Mouse (Mus musculus) limb, embryonic 15.5 days (tissue): Measurements from ENCODE around the gene Nlrc5. TPM values are rescaled to one million over a fixed set of nuclear protein-coding genes. Genes with fewer than 3 reads are reported as not detected.

ENCODE experiments used
- ATAC-seq: fragments of 200-750 bp; cut with Nextera tagmentation; 2 replicates; pipeline ENCODE4 v1.8.0; 2017; ENCODE audit warnings: low read depth, moderate TSS enrichment; ENCODE audit not compliant: insufficient number of reproducible peaks, low FRiP score, low TSS enrichment
- H3K27ac ChIP-seq: fragments of 300-500 bp; sonication (generic); 2 replicates; pipeline ENCODE4 v1.5.1; 2015; ENCODE audit warnings: moderate library complexity, mild to moderate bottlenecking, inconsistent platforms
- H3K27me3 ChIP-seq: fragments of 300-500 bp; sonication (generic); 2 replicates; pipeline ENCODE4 v1.6.1; 2015; ENCODE audit warnings: inconsistent platforms
- H3K36me3 ChIP-seq: fragments of 300-500 bp; sonication (generic); 2 replicates; pipeline ENCODE4 v1.6.1; 2015; ENCODE audit warnings: inconsistent platforms
- H3K4me1 ChIP-seq: fragments of 300-500 bp; sonication (generic); 2 replicates; pipeline ENCODE4 v1.6.1; 2015; ENCODE audit warnings: inconsistent platforms
- H3K4me2 ChIP-seq: fragments of 300-500 bp; sonication (generic); 2 replicates; pipeline ENCODE4 v1.6.1; 2015; ENCODE audit warnings: mild to moderate bottlenecking, inconsistent platforms
- H3K4me3 ChIP-seq: fragments of 300-500 bp; sonication (generic); 2 replicates; pipeline ENCODE4 v1.5.1; 2015; ENCODE audit warnings: mild to moderate bottlenecking, inconsistent platforms
- H3K9ac ChIP-seq: fragments of 300-500 bp; sonication (generic); 2 replicates; pipeline ENCODE4 v1.6.1; 2015; ENCODE audit warnings: inconsistent platforms
- H3K9me3 ChIP-seq: fragments of 300-500 bp; sonication (generic); 2 replicates; pipeline ENCODE4 v1.6.1; 2016; ENCODE audit warnings: inconsistent platforms
- WGBS: fragments of 180-500 bp; shearing (Covaris S2); methylation state at CpG from one replicate; pipeline ENCODE4 v1.1.7; 2015; 5-methylcytosine and 5-hydroxymethylcytosine counted together
- polyA plus RNA-seq: library from polyadenylated mRNA; unstranded; fragments of >200 nt; fragmentation: Nextera tagmentation; extraction: Ambion mirVana; gene quantifications from 2 replicates; pipeline ENCODE4 v1.2.1, GENCODE M21; 2015

Nlrc5 gene
- polyA plus RNA-seq, 1 experiment from 2014 or later, result 0.76 TPM

DNA sequence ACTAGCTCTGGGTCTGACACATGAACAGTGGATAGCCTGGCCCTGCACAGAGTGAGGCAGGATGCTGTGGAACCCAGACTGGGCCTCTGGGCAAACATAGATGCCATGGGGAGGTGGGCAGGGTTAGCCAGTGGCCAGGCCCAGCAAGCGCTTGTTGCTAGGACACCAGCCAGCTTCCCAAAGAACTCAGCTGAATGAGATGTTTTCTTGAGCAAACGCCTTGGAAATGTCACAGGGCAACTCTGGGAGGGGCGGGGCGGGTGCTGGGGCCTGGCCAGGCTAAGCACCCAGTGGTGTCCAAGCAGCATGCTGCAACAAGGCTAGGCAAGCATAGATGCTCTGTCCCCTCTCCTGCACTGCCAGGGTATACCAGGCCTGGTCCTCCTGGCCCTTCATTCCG is 127.1 kb downstream of the Nlrc5 start:
- Histone ChIP-seq H3K27ac (no peak overlapping the region), H3K4me3 (no peak overlapping the region)
- 66% methylated on average over 5 of the region's 5 CpGs for WGBS

DNA sequence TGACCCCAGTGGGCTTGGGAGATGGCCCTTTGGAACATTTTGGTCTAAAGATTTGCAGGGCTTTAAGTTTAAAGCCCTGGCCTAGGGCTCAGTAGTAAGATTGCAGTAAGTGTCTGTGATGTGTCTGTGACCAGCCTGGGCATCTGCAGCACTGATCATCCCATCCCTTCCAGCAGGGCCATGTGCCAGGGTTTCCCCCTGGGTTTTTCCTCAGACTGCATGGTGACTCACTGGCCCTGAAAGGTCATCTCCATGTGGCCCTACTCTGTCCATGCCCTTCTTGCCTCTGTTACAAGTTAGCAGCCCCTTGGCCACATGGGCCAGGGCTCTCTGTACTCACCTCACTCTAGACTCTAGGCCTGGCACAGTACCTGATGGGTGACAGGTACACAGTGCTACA is 130.3 kb downstream of the Nlrc5 start:
- peaks cover 9% of the 10 kb centered on the region for H3K4me1 ChIP-seq
- no peak overlapping the region for H3K4me2 ChIP-seq
- H3K9me3 ChIP-seq, result no peaks in the 10 kb centered on the region
- no peak for ATAC-seq
- no peak overlapping the region for H3K4me3 ChIP-seq
- no peaks in the 10 kb centered on the region for H3K36me3 ChIP-seq
- H3K27ac ChIP-seq, result no peak overlapping the region
- no peaks in the 10 kb centered on the region for H3K27me3 ChIP-seq
- H3K9ac ChIP-seq, result no peak overlapping the region

More for the DNA sequence above, 127.1 kb downstream of the Nlrc5 start:
- H3K9ac ChIP-seq, result no peak overlapping the region
- H3K4me2 ChIP-seq, result no peak overlapping the region
- no peaks in the 10 kb centered on the region for H3K27me3 ChIP-seq
- no peaks in the 10 kb centered on the region for H3K36me3 ChIP-seq
- H3K4me1 ChIP-seq, result no peaks in the 10 kb centered on the region
- ATAC-seq, result no peak
- no peaks in the 10 kb centered on the region for H3K9me3 ChIP-seq

DNA sequence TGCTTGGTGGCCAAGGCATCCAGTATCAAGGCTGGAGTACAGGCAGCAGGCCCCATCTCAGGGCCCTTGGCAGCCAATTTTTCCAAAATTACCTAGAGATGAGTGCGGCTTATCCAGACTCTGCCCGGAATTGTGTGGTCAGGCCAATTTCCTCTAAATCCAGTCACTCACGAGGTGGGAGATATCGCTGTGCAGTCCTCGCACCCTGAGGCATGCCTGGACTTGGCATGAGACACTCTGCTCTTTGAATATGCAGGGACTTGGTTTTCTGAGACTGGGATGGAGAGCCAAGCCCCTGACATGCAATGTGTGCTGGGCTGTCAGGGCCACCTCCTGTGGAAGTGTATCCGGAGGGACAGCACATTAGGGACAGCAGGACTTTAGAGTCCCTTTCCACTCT is 131.9 kb downstream of the Nlrc5 start:
- no peaks in the 10 kb centered on the region for H3K9me3 ChIP-seq
- no peak for ATAC-seq
- H3K4me3 ChIP-seq, result no peak overlapping the region
- 53% methylated on average over 6 of the region's 6 CpGs for WGBS
- no peaks in the 10 kb centered on the region for H3K36me3 ChIP-seq
- H3K9ac ChIP-seq, result no peak overlapping the region
- H3K4me1 ChIP-seq, result peaks cover 14% of the 10 kb centered on the region
- no peak overlapping the region for H3K27ac ChIP-seq
- no peaks in the 10 kb centered on the region for H3K27me3 ChIP-seq
- no peak overlapping the region for H3K4me2 ChIP-seq

DNA sequence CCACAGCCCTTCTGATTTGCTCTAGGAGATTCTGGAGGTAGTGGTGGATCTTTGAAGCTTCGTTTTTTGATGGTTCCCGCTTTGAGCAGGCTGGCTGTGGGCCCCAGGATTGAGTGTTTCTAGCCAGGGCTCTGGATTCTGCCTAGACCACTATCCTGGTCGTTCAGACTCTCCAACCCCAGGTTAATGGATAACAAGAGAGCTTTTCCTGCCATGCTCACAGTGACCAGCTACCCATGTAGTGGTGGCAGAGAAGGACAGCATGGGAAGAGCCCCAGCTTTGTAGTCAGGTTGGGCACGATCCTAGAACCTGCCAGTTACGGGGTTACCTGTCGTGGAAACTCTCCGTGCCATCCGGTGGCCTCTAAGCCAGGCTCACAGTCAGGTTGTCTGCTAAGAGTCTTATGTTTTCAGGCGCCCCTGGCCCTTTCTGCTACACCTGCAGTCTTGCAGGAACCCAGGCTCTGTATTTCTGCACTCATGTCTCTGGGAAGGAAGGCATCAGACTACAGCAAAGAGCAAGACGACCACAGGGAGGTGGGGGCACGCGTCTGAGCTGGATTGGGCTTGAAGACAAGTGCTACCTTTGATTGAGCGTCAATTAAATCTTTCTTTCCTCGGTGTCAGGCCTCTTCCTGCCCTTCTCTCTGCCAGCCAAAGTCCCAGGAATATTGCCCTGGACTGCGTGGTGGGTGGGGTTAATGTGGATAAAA is 132.4 kb downstream of the Nlrc5 start:
- H3K9ac ChIP-seq, result no peak overlapping the region
- H3K27me3 ChIP-seq, result no peaks in the 10 kb centered on the region
- H3K4me1 ChIP-seq, result peaks cover 14% of the 10 kb centered on the region
- no peaks in the 10 kb centered on the region for H3K9me3 ChIP-seq
- H3K4me2 ChIP-seq, result no peak overlapping the region
- WGBS, result 57% methylated on average over 15 of the region's 15 CpGs
- H3K27ac ChIP-seq, result no peak overlapping the region
- no peaks in the 10 kb centered on the region for H3K36me3 ChIP-seq
- no peak for ATAC-seq
- no peak overlapping the region for H3K4me3 ChIP-seq

DNA sequence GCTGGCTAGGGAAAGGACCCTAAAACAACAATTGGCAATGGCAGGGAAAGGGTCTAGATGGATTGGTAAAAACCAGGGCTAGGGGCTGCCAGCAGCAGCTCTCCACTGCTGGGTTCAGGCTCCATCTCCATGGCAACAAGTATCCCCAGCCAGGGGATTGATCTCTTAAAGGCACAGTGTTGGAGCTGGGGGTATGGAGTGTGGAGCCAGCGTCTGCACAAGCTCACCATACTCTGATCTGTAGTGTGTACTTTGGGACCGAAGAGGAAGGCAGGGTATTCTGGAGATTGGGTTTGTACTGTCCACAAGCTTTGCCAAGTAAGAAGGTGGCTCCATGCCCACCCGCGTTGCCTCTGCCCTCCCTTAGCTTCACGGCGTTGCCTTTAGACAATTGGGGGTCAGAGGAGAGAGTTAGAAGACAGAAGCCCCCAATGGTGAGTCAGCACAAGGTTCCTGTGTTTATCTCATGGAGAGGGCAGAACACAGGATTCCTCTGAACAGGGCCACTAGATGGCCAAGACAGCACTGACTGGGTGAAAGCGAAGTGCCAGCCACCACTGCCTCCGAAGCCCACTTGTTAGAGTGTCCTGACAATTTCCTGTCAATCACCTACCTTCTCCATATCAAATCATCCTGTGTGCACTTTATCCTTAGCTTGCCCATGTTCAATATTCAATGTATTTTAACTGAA is 133.1 kb downstream of the Nlrc5 start:
- H3K4me1 ChIP-seq, result peaks cover 14% of the 10 kb centered on the region
- no peak overlapping the region for H3K27ac ChIP-seq
- H3K4me2 ChIP-seq, result no peak overlapping the region
- no peak for ATAC-seq
- no peaks in the 10 kb centered on the region for H3K9me3 ChIP-seq
- H3K4me3 ChIP-seq, result no peak overlapping the region
- no peaks in the 10 kb centered on the region for H3K27me3 ChIP-seq
- WGBS, result 77% methylated on average over 8 of the region's 8 CpGs
- 0 out of 2 replicates have a peak, but pooled peaks cover 3% of the 10 kb centered on the region for H3K36me3 ChIP-seq
- H3K9ac ChIP-seq, result no peak overlapping the region

DNA sequence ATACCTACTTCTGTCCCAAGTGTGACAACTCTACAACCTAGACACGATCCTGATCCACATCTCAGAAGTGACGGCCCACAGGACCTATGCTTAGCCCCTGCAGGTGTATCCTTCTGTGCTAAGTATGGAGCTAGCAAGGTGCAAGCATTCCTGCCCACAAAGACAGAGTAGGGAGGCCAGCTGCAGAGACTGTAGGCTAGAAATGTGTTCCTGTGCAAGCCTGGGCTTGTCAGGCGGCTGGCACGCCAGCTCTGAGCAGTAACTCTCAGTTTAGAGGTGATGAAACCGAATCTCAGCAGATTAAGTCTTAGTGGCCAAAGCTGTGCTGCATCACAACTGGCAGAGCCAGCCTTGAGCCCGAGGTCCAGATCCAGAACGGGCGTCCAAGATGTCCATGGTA is 133.9 kb downstream of the Nlrc5 start:
- no peak overlapping the region for H3K4me2 ChIP-seq
- H3K9ac ChIP-seq, result no peak overlapping the region
- peaks cover 14% of the 10 kb centered on the region for H3K4me1 ChIP-seq
- no peak for ATAC-seq
- no peak overlapping the region for H3K27ac ChIP-seq
- no peaks in the 10 kb centered on the region for H3K9me3 ChIP-seq
- 0 out of 2 replicates have a peak, but pooled peaks cover 8% of the 10 kb centered on the region for H3K36me3 ChIP-seq
- WGBS, result 66% methylated on average over 8 of the region's 8 CpGs
- H3K27me3 ChIP-seq, result no peaks in the 10 kb centered on the region
- H3K4me3 ChIP-seq, result no peak overlapping the region

DNA sequence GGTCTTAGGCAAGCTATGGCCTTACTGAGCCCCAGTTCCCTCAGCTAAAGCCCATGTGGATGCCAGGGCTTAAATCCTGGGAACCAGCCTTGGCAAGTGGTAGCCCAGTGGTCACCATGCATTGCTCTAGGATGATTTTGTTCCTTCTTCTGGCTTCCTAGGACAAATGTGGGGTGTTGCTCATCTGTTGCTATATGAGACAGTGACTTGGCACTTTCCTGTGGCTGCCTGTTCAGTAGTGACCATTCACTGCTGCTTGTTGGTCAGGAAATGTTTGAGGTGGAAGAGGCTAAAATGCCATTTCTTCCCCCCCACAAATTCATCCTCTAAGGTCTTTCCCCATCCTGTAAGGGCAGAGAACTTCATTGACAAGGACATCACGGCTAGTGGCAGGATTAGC is 135.3 kb downstream of the Nlrc5 start:
- ATAC-seq, result no peak

DNA sequence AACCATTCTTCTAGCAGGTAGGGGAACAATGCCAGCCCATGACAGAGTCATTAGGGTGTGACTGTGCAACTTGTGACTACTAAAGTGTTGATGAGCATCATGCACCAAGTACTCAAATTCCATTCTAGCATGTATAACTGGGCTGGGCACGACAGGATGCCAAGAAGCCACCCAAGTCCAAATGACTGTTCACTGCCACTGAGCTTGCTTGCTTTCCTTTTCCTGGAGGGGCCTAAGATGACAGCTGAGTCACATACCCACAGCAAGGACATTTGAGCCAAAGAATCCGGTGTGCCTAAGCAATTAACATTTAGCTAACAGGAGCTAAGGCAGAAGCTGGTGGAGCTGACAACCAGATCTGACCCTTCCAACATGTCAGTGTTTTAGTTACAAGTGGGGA is 137.7 kb downstream of the Nlrc5 start:
- WGBS, result 68% methylated on average over 2 of the region's 2 CpGs
- Histone ChIP-seq H3K4me1 (peaks cover 10% of the 10 kb centered on the region), H3K4me2 (no peak overlapping the region), H3K27me3 (no peaks in the 10 kb centered on the region), H3K9me3 (no peaks in the 10 kb centered on the region), H3K36me3 (peaks cover 45% of the 10 kb centered on the region), H3K9ac (no peak overlapping the region), H3K4me3 (no peak overlapping the region), H3K27ac (no peak overlapping the region)
- no peak for ATAC-seq

More for the DNA sequence above, 135.3 kb downstream of the Nlrc5 start:
- H3K27ac ChIP-seq, result no peak overlapping the region
- H3K4me1 ChIP-seq, result peaks cover 14% of the 10 kb centered on the region
- H3K36me3 ChIP-seq, result peaks cover 21% of the 10 kb centered on the region
- H3K4me2 ChIP-seq, result no peak overlapping the region
- no peak overlapping the region for H3K4me3 ChIP-seq
- no peaks in the 10 kb centered on the region for H3K27me3 ChIP-seq
- H3K9me3 ChIP-seq, result no peaks in the 10 kb centered on the region
- WGBS, result 70% methylated on average over 1 of the region's 1 CpGs
- no peak overlapping the region for H3K9ac ChIP-seq

DNA sequence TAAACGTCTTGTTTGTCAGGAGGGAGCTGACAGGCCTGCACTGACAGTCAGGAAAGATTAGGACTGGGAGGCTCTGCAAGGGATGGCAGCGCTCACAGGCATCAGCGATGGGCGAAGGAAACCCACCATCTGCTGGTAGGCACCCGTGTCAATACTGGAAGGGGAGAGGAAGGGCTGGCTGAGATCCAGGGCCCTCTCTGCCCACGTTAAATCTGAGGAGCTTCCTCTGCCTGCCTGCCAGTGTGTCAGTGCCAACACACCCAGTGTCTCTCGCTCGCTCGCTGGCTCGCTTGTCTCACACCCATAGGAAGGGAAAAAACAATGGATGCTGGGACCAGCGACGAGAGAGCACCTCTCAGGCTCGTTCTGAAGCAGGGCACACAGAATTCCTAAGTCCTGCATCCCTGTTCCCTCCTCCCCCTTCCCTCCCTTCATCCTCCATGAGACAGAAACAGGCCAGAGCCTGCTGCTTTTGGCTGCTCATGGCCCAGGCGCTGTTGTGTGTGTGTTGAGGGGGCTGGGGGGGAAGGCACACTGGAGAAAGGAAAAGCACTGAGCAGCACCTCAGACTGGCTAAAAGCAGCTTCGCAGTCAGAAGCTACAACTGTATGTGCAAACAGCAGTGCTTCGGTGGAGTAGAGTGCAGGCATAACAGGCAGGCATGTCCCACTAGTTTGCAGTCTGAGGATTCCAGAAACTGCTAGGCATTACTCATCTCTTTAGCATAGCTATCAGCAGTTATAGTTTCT is 140.2 kb downstream of the Nlrc5 start:
- peaks cover 5% of the 10 kb centered on the region; the same call in 1 of the 2 replicates for H3K4me1 ChIP-seq
- no peaks in the 10 kb centered on the region for H3K27me3 ChIP-seq
- H3K27ac ChIP-seq, result no peak overlapping the region
- no peak overlapping the region for H3K4me3 ChIP-seq
- no peak for ATAC-seq
- H3K9ac ChIP-seq, result no peak overlapping the region
- H3K36me3 ChIP-seq, result peaks cover 69% of the 10 kb centered on the region
- WGBS, result 89% methylated on average over 16 of the region's 16 CpGs
- no peak overlapping the region for H3K4me2 ChIP-seq
- no peaks in the 10 kb centered on the region for H3K9me3 ChIP-seq

DNA sequence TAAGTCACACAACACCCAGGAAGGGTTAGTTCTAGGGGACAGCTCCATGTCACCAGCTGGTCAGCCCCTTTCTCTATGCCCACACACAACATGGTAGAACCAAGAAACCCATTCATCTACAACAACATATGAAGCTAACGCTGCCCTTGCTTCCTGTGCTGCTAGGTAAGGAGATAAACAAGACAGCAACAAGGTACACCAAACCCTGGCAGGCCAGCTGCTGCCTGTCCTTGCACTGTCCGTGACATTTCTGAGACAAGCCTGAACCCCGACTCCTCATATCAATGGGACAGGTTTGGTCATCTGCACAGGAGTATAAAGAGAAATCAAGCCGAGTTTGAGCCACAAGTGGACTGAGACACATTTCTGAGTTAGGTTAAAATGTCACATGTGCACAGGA is 141.0 kb downstream of the Nlrc5 start:
- H3K9ac ChIP-seq, result no peak overlapping the region
- 92% methylated on average over 4 of the region's 4 CpGs for WGBS
- no peak overlapping the region for H3K27ac ChIP-seq
- no peak for ATAC-seq
- no peaks in the 10 kb centered on the region for H3K9me3 ChIP-seq
- no peaks in the 10 kb centered on the region for H3K4me1 ChIP-seq
- H3K27me3 ChIP-seq, result no peaks in the 10 kb centered on the region
- no peak overlapping the region for H3K4me3 ChIP-seq
- H3K36me3 ChIP-seq, result peaks cover 75% of the 10 kb centered on the region
- H3K4me2 ChIP-seq, result no peak overlapping the region
